Mouse (Mus musculus) spleen, adult 2 months (tissue): Measurements from ENCODE around the gene Alg9. TPM values are rescaled to one million over a fixed set of nuclear protein-coding genes. Genes with fewer than 3 reads are reported as not detected.

ENCODE experiments used
- DNase-seq, 2 experiments: peaks; one replicate each; pipeline versions ENCODE4 v3.0.0 to v3.0.0-alpha.2; 2012 to 2021; ENCODE audit warnings: low spot score in 2 of 2, low read depth in 1 of 2
- H3K27ac ChIP-seq: fragments of 200-500 bp; 2 replicates; pipeline ENCODE4 v1.5.1; 2012; ENCODE audit warnings: low read length, inconsistent platforms; ENCODE audit not compliant: insufficient read depth
- H3K27me3 ChIP-seq: fragments of 200-500 bp; 2 replicates; pipeline ENCODE4 v1.6.1; 2012; ENCODE audit warnings: mild to moderate bottlenecking, moderate library complexity, low read length, inconsistent platforms; ENCODE audit not compliant: control insufficient read depth, insufficient read depth
- H3K36me3 ChIP-seq: fragments of 200-500 bp; 2 replicates; pipeline ENCODE4 v1.6.1; 2012; ENCODE audit warnings: mild to moderate bottlenecking, low read length, inconsistent platforms; ENCODE audit not compliant: control insufficient read depth, insufficient read depth
- H3K4me1 ChIP-seq: fragments of 200-500 bp; 2 replicates; pipeline ENCODE4 v1.6.1; 2011; ENCODE audit warnings: inconsistent platforms; ENCODE audit not compliant: control insufficient read depth, insufficient read depth, insufficient read length
- H3K4me3 ChIP-seq: fragments of 200-500 bp; 2 replicates; pipeline ENCODE4 v1.5.1; 2011; ENCODE audit warnings: mild to moderate bottlenecking, inconsistent platforms; ENCODE audit not compliant: insufficient read depth, insufficient read length; ENCODE audit errors: extremely low read depth
- CTCF ChIP-seq: fragments of 200-500 bp; IDR thresholded peaks from 2 replicates; pipeline ENCODE4 v1.5.1; 2011; ENCODE audit warnings: mild to moderate bottlenecking, inconsistent platforms; ENCODE audit not compliant: insufficient read depth, insufficient read length, insufficient replicate concordance; ENCODE audit errors: extremely low read depth
- POLR2A ChIP-seq: fragments of 200-500 bp; IDR thresholded peaks from 2 replicates; pipeline ENCODE4 v1.6.1; 2011; ENCODE audit warnings: low read depth, low read length, inconsistent platforms
- WGBS: fragments of 180-500 bp; shearing (Covaris S2); methylation state at CpG from one replicate; pipeline ENCODE4 v1.1.7; 2018; 5-methylcytosine and 5-hydroxymethylcytosine counted together
- polyA plus RNA-seq: library from polyadenylated mRNA; depleted of rRNA; stranded (reverse); fragments of >200 nt; gene quantifications from 2 replicates; pipeline ENCODE4 v1.2.3, GENCODE M21; 2012

Gene Alg9
- polyA plus RNA-seq, 1 experiment: 10.4 TPM

- WGBS: 18% methylated on average over 19 of the region's 19 CpGs
- DNase-seq: no peak
- 0 out of 2 replicates have a peak within 1 kb of the TSS, but pooled peaks have one; percentile 5 for H3K4me3 ChIP-seq
- no peak within 1 kb of the TSS for H3K27ac ChIP-seq
- H3K4me1 ChIP-seq: no peaks in the 10 kb centered on the region
- TF ChIP-seq CTCF: no peak
- TF ChIP-seq POLR2A: no peak
- H3K36me3 ChIP-seq: no peaks in the 10 kb centered on the region
- H3K27me3 ChIP-seq: no peaks in the 10 kb centered on the region; the same call in 1 of the 2 replicates
These were observed 28.6 kb upstream of the Alg9 start, which contains the start of gene 2310030G06Rik for GRCm38 (mm10) chr9:50746214-50746677. Gene 2310030G06Rik (minus strand): TSS chr9:50746536.

DNA sequence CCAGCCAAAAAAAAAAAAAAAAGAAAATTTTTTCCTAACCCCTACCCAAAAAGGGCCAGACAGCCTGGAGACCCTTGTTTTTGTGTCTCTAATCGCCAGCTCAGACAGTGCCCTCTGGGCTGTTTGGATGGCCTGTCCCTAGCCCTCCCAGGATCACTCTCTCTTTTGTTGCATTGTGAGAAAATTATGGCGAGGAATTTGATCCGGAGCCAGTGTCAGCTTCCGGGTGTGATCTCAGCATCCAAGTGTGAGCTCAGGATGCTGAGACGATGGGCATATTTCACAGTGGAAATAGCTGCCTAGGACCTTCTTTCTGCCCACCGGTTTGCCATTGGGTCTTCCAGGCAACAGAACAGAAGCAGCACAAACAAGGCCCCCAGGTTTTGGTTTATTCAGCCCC is 24.1 kb upstream of the Alg9 start:
- Histone ChIP-seq H3K4me3 (no peak overlapping the region), H3K4me1 (no peaks in the 10 kb centered on the region), H3K36me3 (no peaks in the 10 kb centered on the region), H3K27ac (no peak overlapping the region), H3K27me3 (no peaks in the 10 kb centered on the region; the same call in 1 of the 2 replicates)
- DNase-seq: no peak
- no peak for TF ChIP-seq POLR2A
- no peak for TF ChIP-seq CTCF
- 84% methylated on average over 6 of the region's 6 CpGs for WGBS

DNA sequence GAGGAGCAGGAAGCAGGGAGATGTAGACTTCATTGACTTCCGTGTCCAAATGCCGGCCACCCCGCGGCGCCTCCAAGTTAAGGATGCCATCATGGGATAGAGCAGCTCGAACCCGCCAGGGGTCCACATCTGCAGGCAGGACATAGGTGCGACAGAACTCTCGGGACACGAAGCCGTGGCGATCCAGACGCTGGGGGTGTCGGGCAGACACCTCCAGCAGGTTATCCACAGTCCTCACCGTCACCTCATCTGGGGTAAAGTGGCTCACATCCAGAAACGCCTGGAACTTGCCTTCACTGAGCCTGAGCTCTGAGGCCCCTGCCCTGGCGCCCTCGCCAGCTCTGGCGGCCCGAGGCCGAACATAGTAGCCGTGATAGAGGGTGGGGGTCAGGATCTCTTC is 23.5 kb upstream of the Alg9 start, which contains the start of gene Cryab:
TSS of gene Cryab (plus strand) at position 3 of the 400 bp plus-strand sequence.
- WGBS: 79% methylated on average over 22 of the region's 22 CpGs
- H3K27ac ChIP-seq: 0 out of 2 replicates have a peak within 1 kb of the TSS, but pooled peaks have one; percentile 0
- peak within 1 kb of the TSS; percentile 20; the same call in 1 of the 2 replicates for H3K4me3 ChIP-seq
- H3K36me3 ChIP-seq: no peaks in the 10 kb centered on the region
- no peaks in the 10 kb centered on the region for H3K27me3 ChIP-seq
- no peaks in the 10 kb centered on the region for H3K4me1 ChIP-seq
- TF ChIP-seq CTCF (no peak), POLR2A (no peak)
- DNase-seq: no peak

GRCm38 (mm10) chr9:50752054-50752602 is 22.7 kb upstream of the Alg9 start, which contains the start of gene Hspb2:
Gene Hspb2 (minus strand): TSS chr9:50752354.
- Histone ChIP-seq H3K27ac (peak within 1 kb of the TSS; percentile 43; the same call in 1 of the 2 replicates), H3K36me3 (no peaks in the 10 kb centered on the region), H3K4me3 (peak within 1 kb of the TSS; percentile 20; the same call in 1 of the 2 replicates), H3K27me3 (no peaks in the 10 kb centered on the region), H3K4me1 (no peaks in the 10 kb centered on the region)
- 83% methylated on average over 14 of the region's 14 CpGs for WGBS
- no peak for DNase-seq
- TF ChIP-seq POLR2A (no peak), CTCF (no peak)

GRCm38 (mm10) chr9:50752784-50753615 is 21.8 kb upstream of the Alg9 start:
- Histone ChIP-seq H3K4me3 (peak overlapping the region; percentile 17; the same call in 1 of the 2 replicates), H3K27ac (no peak overlapping the region; the same call in 1 of the 2 replicates), H3K4me1 (no peaks in the 10 kb centered on the region), H3K27me3 (no peaks in the 10 kb centered on the region), H3K36me3 (no peaks in the 10 kb centered on the region)
- 84% methylated on average over 17 of the region's 17 CpGs for WGBS
- DNase-seq: no peak
- no peak for TF ChIP-seq CTCF
- TF ChIP-seq POLR2A: no peak

DNA sequence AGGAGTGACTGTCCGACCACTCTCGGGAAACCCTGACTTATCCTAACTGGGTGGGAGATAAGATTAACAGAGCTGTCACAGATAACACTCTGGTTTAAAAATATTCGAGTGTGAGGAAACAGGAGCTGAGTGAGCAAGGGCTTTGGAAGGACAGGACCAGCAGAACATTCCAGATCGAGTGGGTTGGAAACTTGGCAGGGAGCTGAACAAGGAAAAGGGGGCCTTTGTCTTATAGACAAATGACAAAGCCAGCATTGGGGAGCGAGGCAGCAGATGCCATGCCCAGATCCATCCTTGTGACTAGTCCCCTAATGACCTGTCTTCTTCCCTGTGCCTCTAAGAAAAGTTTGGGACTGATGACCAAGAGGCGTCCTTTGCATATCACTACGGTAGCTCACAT is 20.9 kb upstream of the Alg9 start:
- WGBS: 67% methylated on average over 7 of the region's 7 CpGs
- TF ChIP-seq CTCF (no peak), POLR2A (no peak)
- no peak for DNase-seq
- Histone ChIP-seq H3K27me3 (no peaks in the 10 kb centered on the region), H3K4me3 (no peak overlapping the region), H3K27ac (no peak overlapping the region), H3K4me1 (no peaks in the 10 kb centered on the region), H3K36me3 (no peaks in the 10 kb centered on the region)

DNA sequence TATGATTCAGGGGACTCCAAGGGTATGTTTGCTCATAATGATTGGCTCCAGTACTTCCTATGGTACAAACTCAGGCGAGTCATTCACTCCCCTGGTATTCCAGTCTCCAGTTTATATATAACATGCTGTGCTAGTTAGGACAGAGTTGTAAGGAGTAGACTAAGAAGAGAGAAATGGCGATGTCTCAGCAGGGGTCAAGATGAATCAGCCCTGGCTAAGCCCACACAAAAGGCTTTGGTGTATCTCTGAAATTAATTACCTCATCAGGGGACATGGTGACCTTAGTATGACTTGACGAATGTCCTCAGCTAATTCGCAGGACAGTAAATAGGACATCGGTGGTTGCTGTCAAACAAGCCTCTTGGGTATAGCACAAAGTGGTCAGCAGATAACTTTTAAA is 18.1 kb upstream of the Alg9 start:
- TF ChIP-seq CTCF (no peak), POLR2A (no peak)
- no peak overlapping the region for H3K4me3 ChIP-seq
- H3K36me3 ChIP-seq: no peaks in the 10 kb centered on the region
- no peaks in the 10 kb centered on the region for H3K27me3 ChIP-seq
- WGBS: 76% methylated on average over 5 of the region's 5 CpGs
- no peak overlapping the region for H3K27ac ChIP-seq
- H3K4me1 ChIP-seq: no peaks in the 10 kb centered on the region
- DNase-seq: no peak
